Comparison of ENCODE assay signal across 20 mouse cellular contexts in the genomic region with DNA sequence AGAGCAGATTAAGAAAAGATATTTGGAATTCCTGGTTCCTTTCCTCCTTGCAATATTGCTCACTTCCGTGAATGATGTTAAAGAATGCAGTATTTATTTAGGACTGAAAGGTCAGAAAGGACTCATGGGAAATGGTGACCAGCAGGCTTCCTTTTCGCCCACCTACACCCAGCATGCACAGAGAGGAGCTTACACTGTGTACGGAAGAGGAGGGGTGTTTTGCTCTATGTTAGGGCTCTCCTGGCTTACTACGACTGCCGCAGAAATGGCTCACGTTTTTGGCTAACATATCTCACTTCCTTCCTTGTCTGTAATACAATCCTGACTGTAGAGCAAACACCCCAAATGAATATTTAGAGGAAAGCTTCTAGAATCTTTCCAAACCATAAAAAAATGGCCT.
DNase-seq lines count a peak whose midpoint lies in the region; ATAC-seq and TF ChIP-seq lines count a peak whose summit lies in the region.
"Had no signal": no experiment of that assay in that cellular context is flagged by ENCODE, and none has a peak within 500 bp of the region (broad histone marks: within the 10 kb centered on the region; RNA-seq: fewer than 3 reads in every experiment).

No protein-coding gene starts in this region.

- no peak for ATAC-seq in heart, embryonic 13.5 days (ENCODE audit: extremely low read depth, insufficient number of reproducible peaks, low FRiP score, low TSS enrichment)
- ATAC-seq in liver, embryonic 12.5 days = no peak
- no peak for ATAC-seq in liver, postnatal 0 days
- ATAC-seq in intestine, embryonic 16.5 days = peak; percentile 64; the same call in 1 of the 2 replicates
- ATAC-seq in activated CD4-positive, CD25-positive, alpha-beta regulatory T cell, adult 4 months = no peak
- ATAC-seq: CD4-positive, CD25-positive, alpha-beta regulatory T cell, adult 4 months had no signal

- intact Hi-C loops in heart, postnatal 36 days (cut with DNase I) = no loop called here
- intact Hi-C loops in left cerebral cortex, postnatal 25 days (cut with DNase I) = no loop called here

- no peak for TF ChIP-seq CTCF in liver, postnatal 0 days (IDR thresholded peaks at IDR 0.05; ENCODE audit: low read depth)
- no peak for TF ChIP-seq CTCF in embryonic fibroblast, embryonic 13.5 days (IDR thresholded peaks at IDR 0.05; ENCODE audit: borderline replicate concordance, insufficient read depth, low read length)

- peaks cover 30% of the 10 kb centered on the region for H3K4me1 ChIP-seq in heart, embryonic 13.5 days
- no peaks in the 10 kb centered on the region for H3K4me1 ChIP-seq in liver, embryonic 12.5 days
- peaks cover 4% of the 10 kb centered on the region; the same call in 1 of the 2 replicates for H3K4me1 ChIP-seq in liver, postnatal 0 days (ENCODE audit: insufficient read depth)
- peaks cover 5% of the 10 kb centered on the region for H3K4me1 ChIP-seq in embryonic fibroblast, embryonic 13.5 days (ENCODE audit: control insufficient read depth, insufficient read depth, low read length)
- no peaks in the 10 kb centered on the region for H3K4me1 ChIP-seq in intestine, embryonic 16.5 days (ENCODE audit: control insufficient read depth, insufficient read depth, low read length)
- H3K4me1 ChIP-seq: hindbrain, embryonic 12.5 days; limb, embryonic 12.5 days had no signal

- peaks cover 33% of the 10 kb centered on the region for H3K27me3 ChIP-seq in heart, embryonic 13.5 days (replicated peaks)
- peaks cover 17% of the 10 kb centered on the region; the same call in 1 of the 2 replicates for H3K27me3 ChIP-seq in liver, embryonic 12.5 days (replicated peaks)
- H3K27me3 ChIP-seq in liver, postnatal 0 days (ENCODE audit: insufficient read depth, low read length) = no peaks in the 10 kb centered on the region
- H3K27me3 ChIP-seq in intestine, embryonic 16.5 days (replicated peaks; ENCODE audit: control insufficient read depth, insufficient read depth, low read length) = no peaks in the 10 kb centered on the region
- H3K27me3 ChIP-seq: hindbrain, embryonic 12.5 days had no signal

- no peaks in the 10 kb centered on the region for H3K9me3 ChIP-seq in heart, embryonic 13.5 days
- H3K9me3 ChIP-seq in liver, embryonic 12.5 days (replicated peaks) = no peaks in the 10 kb centered on the region
- H3K9me3 ChIP-seq in liver, postnatal 0 days (ENCODE audit: low read length) = no peaks in the 10 kb centered on the region
- no peaks in the 10 kb centered on the region for H3K9me3 ChIP-seq in intestine, embryonic 16.5 days (ENCODE audit: control insufficient read depth, low read length)
- H3K9me3 ChIP-seq: forebrain, embryonic 10.5 days; hindbrain, embryonic 12.5 days; limb, embryonic 12.5 days had no signal

- peak overlapping the region; percentile 70 for H3K27ac ChIP-seq in heart, embryonic 13.5 days (replicated peaks)
- 0 out of 2 replicates have a peak overlapping the region, but pooled peaks have one; percentile 20 for H3K27ac ChIP-seq in liver, embryonic 12.5 days
- H3K27ac ChIP-seq in liver, postnatal 0 days (ENCODE audit: low read depth) = no peak overlapping the region
- H3K27ac ChIP-seq in embryonic fibroblast, embryonic 13.5 days (ENCODE audit: insufficient read depth, low read length) = peak overlapping the region; percentile 58
- H3K27ac ChIP-seq in intestine, embryonic 16.5 days (ENCODE audit: low read length) = peak overlapping the region; percentile 47
- H3K27ac ChIP-seq: forebrain, embryonic 10.5 days; hindbrain, embryonic 12.5 days; limb, embryonic 12.5 days had no signal

- no peak overlapping the region for H3K4me3 ChIP-seq in heart, embryonic 13.5 days
- no peak overlapping the region for H3K4me3 ChIP-seq in liver, embryonic 12.5 days
- no peak overlapping the region for H3K4me3 ChIP-seq in liver, postnatal 0 days (ENCODE audit: low read depth, low read length)
- H3K4me3 ChIP-seq in embryonic fibroblast, embryonic 13.5 days (ENCODE audit: insufficient read depth, low read length) = no peak overlapping the region
- no peak overlapping the region for H3K4me3 ChIP-seq in intestine, embryonic 16.5 days (ENCODE audit: low read length)
- H3K4me3 ChIP-seq: forebrain, embryonic 10.5 days; hindbrain, embryonic 12.5 days; limb, embryonic 12.5 days had no signal

- no peak for TF ChIP-seq POLR2A in embryonic fibroblast, embryonic 13.5 days (IDR thresholded peaks at IDR 0.05; ENCODE audit: low read depth, low read length)

- no peak for DNase-seq in heart, postnatal 36 days
- DNase-seq in liver, postnatal 0 days = no peak
- DNase-seq in left cerebral cortex, postnatal 25 days (ENCODE audit: low spot score in 2 of 2) = no peak
- DNase-seq: adrenal gland, adult 8-10 months; cerebellum, adult 11-12 months; cerebellum, postnatal 36 days; gastrocnemius, postnatal 14 days; kidney, adult 9 months; layer of hippocampus, postnatal 36 days; right cerebral cortex, postnatal 4 days; thymus, postnatal 14 days had no signal

- TF ChIP-seq EP300 in liver, postnatal 0 days (IDR thresholded peaks at IDR 0.05; ENCODE audit: low read depth) = no peak

- no peak overlapping the region for H3K9ac ChIP-seq in heart, embryonic 13.5 days
- no peak overlapping the region for H3K9ac ChIP-seq in liver, embryonic 12.5 days
- H3K9ac ChIP-seq in liver, postnatal 0 days (replicated peaks) = no peak overlapping the region
- no peak overlapping the region for H3K9ac ChIP-seq in intestine, embryonic 16.5 days (ENCODE audit: low read depth, low read length)
- H3K9ac ChIP-seq: hindbrain, embryonic 12.5 days; limb, embryonic 12.5 days had no signal

- H3K36me3 ChIP-seq in heart, embryonic 13.5 days = no peaks in the 10 kb centered on the region
- no peaks in the 10 kb centered on the region for H3K36me3 ChIP-seq in liver, embryonic 12.5 days
- H3K36me3 ChIP-seq in liver, postnatal 0 days (replicated peaks; ENCODE audit: insufficient read depth, low read length) = no peaks in the 10 kb centered on the region
- H3K36me3 ChIP-seq in intestine, embryonic 16.5 days (ENCODE audit: control insufficient read depth, insufficient read depth, low read length) = no peaks in the 10 kb centered on the region
- H3K36me3 ChIP-seq: forebrain, embryonic 10.5 days; hindbrain, embryonic 12.5 days; limb, embryonic 12.5 days had no signal

- WGBS in heart, embryonic 13.5 days = 37% methylated on average over 6 of the region's 6 CpGs
- WGBS in liver, embryonic 12.5 days (ENCODE audit: insufficient replicate concordance) = 35% methylated on average over 6 of the region's 6 CpGs
- 31% methylated on average over 6 of the region's 6 CpGs for WGBS in liver, postnatal 0 days (ENCODE audit: insufficient replicate concordance)
- 38% methylated on average over 6 of the region's 6 CpGs for WGBS in intestine, embryonic 16.5 days

- H3K4me2 ChIP-seq in heart, embryonic 13.5 days = peak overlapping the region; percentile 22; the same call in 1 of the 2 replicates
- H3K4me2 ChIP-seq in liver, embryonic 12.5 days = no peak overlapping the region
- H3K4me2 ChIP-seq in liver, postnatal 0 days (ENCODE audit: low read depth, low read length) = no peak overlapping the region
- H3K4me2 ChIP-seq in intestine, embryonic 16.5 days (ENCODE audit: low read depth, low read length) = no peak overlapping the region
- H3K4me2 ChIP-seq: hindbrain, embryonic 12.5 days; limb, embryonic 12.5 days had no signal
